Mouse (Mus musculus) C2C12 (cell line): ENCODE data around the gene Kif16b.

Experiments used
- CEBPB ChIP-seq: IDR thresholded peaks from one replicate; pipeline ENCODE4 v1.6.1; 2011; ENCODE audit warnings: low read depth, mild to moderate bottlenecking, control low read depth, moderate library complexity
- CTCF ChIP-seq: IDR thresholded peaks from one replicate; pipeline ENCODE4 v1.5.1; 2011; ENCODE audit not compliant: control insufficient read depth, insufficient read depth, insufficient read length
- FOSL1 ChIP-seq: IDR thresholded peaks from one replicate; pipeline ENCODE4 v1.8.0; 2011; ENCODE audit warnings: mild to moderate bottlenecking, low read length; ENCODE audit not compliant: poor library complexity, insufficient read depth, severe bottlenecking
- MAX ChIP-seq: IDR thresholded peaks from one replicate; pipeline ENCODE4 v1.6.1; 2011; ENCODE audit warnings: mild to moderate bottlenecking, control low read depth
- MYOD1 ChIP-seq: IDR thresholded peaks from one replicate; pipeline ENCODE4 v1.6.1; 2011; ENCODE audit warnings: low read depth; ENCODE audit not compliant: control insufficient read depth, insufficient read length
- MYOG ChIP-seq: IDR thresholded peaks from one replicate; pipeline ENCODE4 v1.6.1; 2011; ENCODE audit not compliant: control insufficient read depth, insufficient read length; ENCODE audit errors: extremely low read depth
- USF1 ChIP-seq: IDR thresholded peaks from one replicate; pipeline ENCODE4 v1.6.1; 2011; ENCODE audit warnings: low read depth, mild to moderate bottlenecking, control low read depth, moderate library complexity

GRCm38 (mm10) chr2:142589403-142590283 lies 311.7 kb downstream of the Kif16b start:
- TF ChIP-seq CTCF (no peak), FOSL1 (no peak), USF1 (no peak), MAX (no peak), CEBPB (no peak), MYOD1 (no peak), MYOG (no peak)
